ENCODE assay signal across 7 mouse cellular contexts in the genomic region with DNA sequence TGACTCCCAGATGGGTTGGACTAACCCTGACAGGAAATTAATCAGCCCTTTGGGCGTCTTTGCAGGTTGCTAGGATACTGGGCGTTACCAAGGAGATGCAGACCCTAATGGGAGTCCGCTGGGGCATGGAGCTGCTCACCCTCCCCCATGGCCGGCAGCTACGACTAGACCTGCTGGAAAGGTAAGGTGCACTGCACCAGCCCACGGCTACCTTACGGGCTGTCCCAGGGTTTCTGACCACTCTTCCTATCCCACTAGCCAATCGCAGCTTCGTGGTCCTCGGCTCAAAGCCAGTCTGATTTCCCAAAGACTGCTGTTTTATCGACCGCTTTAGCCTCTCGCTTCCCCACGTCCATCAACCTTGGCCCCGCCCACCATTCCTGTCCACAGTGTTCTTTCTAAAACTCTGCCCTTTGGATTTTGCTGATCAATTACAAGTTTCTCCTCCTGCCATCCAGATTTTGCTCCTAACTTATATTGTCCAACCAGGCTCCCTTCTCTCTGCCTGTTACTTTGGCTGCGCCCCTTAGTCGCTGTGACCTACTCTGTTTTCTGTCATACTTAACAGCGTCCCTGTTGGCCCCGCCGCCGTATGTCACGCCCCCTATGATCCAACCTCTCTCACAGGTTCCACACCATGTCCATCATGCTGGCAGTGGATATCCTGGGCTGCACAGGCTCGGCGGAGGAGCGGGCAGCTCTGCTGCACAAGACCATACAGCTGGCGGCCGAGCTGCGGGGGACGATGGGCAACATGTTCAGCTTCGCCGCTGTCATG. TPM values are rescaled to one million over a fixed set of nuclear protein-coding genes. Genes with fewer than 3 reads are reported as not detected.
A peak's percentile ranks its signal among the peaks of the same experiment; 100 is the strongest.
DNase-seq lines count a peak whose midpoint lies in the region; ATAC-seq and TF ChIP-seq lines count a peak whose summit lies in the region.

No protein-coding gene starts in this region.

- no peaks in the 10 kb centered on the region for H3K9me3 ChIP-seq in forebrain, embryonic 16.5 days (ENCODE audit: control insufficient read depth, low read length)
- no peaks in the 10 kb centered on the region for H3K9me3 ChIP-seq in lung, embryonic 14.5 days (ENCODE audit: low read depth, low read length)

- peak; percentile 71 for ATAC-seq in forebrain, embryonic 16.5 days
- ATAC-seq in lung, embryonic 14.5 days (ENCODE audit: insufficient read depth): peak; percentile 91

- H3K27me3 ChIP-seq in forebrain, embryonic 16.5 days (replicated peaks; ENCODE audit: control insufficient read depth, insufficient read depth, low read length): no peaks in the 10 kb centered on the region
- no peaks in the 10 kb centered on the region for H3K27me3 ChIP-seq in lung, embryonic 14.5 days (ENCODE audit: insufficient read depth, low read length)

- no peaks in the 10 kb centered on the region for H3K4me1 ChIP-seq in brown adipose tissue, adult 24 weeks (ENCODE audit: control insufficient read depth, insufficient read depth, insufficient read length, low read length)
- peaks cover 8% of the 10 kb centered on the region for H3K4me1 ChIP-seq in forebrain, embryonic 16.5 days (replicated peaks; ENCODE audit: control insufficient read depth, insufficient read depth, low read length)
- H3K4me1 ChIP-seq in lung, embryonic 14.5 days (ENCODE audit: insufficient read depth): no peaks in the 10 kb centered on the region

- DNase-seq in kidney, adult 8-10 months: peak; percentile 86 to 88
- DNase-seq in lung, embryonic 14.5 days: peak; percentile 75
- peak; percentile 70 for DNase-seq in retina, postnatal 7 days (ENCODE audit: low read depth, low spot score)
- no peak for DNase-seq in frontal cortex, postnatal 14 days (ENCODE audit: low spot score in 2 of 2)
- no peak for DNase-seq in spleen, postnatal 36 days (ENCODE audit: low spot score in 2 of 2)

- no peak for TF ChIP-seq CTCF in lung, embryonic 14.5 days (IDR thresholded peaks at IDR 0.05; ENCODE audit: low read depth)

- H3K27ac ChIP-seq in brown adipose tissue, adult 24 weeks (replicated peaks; ENCODE audit: low read depth, low read length): no peak overlapping the region
- no peak overlapping the region; the same call in 1 of the 2 replicates for H3K27ac ChIP-seq in forebrain, embryonic 16.5 days (ENCODE audit: low read length)
- H3K27ac ChIP-seq in lung, embryonic 14.5 days (ENCODE audit: low read depth): no peak overlapping the region

- peak overlapping the region; percentile 48 for H3K4me2 ChIP-seq in forebrain, embryonic 16.5 days (ENCODE audit: low read length)
- peak overlapping the region; percentile 60 for H3K4me2 ChIP-seq in lung, embryonic 14.5 days

- 4% methylated on average over 31 of the region's 31 CpGs for WGBS in forebrain, embryonic 16.5 days
- WGBS in lung, embryonic 14.5 days: 15% methylated on average over 31 of the region's 31 CpGs

- H3K9ac ChIP-seq in forebrain, embryonic 16.5 days (replicated peaks; ENCODE audit: low read depth, low read length): peak overlapping the region; percentile 30; the same call in 1 of the 2 replicates
- H3K9ac ChIP-seq in lung, embryonic 14.5 days: peak overlapping the region; percentile 44

- peaks cover 18% of the 10 kb centered on the region; the same call in 1 of the 2 replicates for H3K36me3 ChIP-seq in forebrain, embryonic 16.5 days (ENCODE audit: control insufficient read depth, insufficient read depth)
- peaks cover 67% of the 10 kb centered on the region; the same call in 1 of the 2 replicates for H3K36me3 ChIP-seq in lung, embryonic 14.5 days (ENCODE audit: insufficient read depth)

- peak overlapping the region; percentile 37 for H3K4me3 ChIP-seq in brown adipose tissue, adult 24 weeks (ENCODE audit: insufficient read depth, low read depth, low read length)
- H3K4me3 ChIP-seq in forebrain, embryonic 16.5 days (replicated peaks; ENCODE audit: low read length): peak overlapping the region; percentile 18
- H3K4me3 ChIP-seq in lung, embryonic 14.5 days (ENCODE audit: low read depth, low read length): peak overlapping the region; percentile 34

RNA-seq across cellular contexts. Expression of a gene that starts 6.0 kb away (rescaled TPM):
- 16.8 and 17.6 TPM in 2 replicates for polyA plus RNA-seq in brown adipose tissue, adult 24 weeks (2012; ENCODE audit: insufficient read depth, insufficient read length, missing spikeins)
- 62.1 and 65.4 TPM in 2 replicates for polyA plus RNA-seq in forebrain, embryonic 16.5 days (2015; fragmentation: Nextera tagmentation; extraction: Ambion mirVana)
- polyA plus RNA-seq in lung, embryonic 14.5 days (2014; fragmentation: Nextera tagmentation; extraction: Ambion mirVana): 66.2 and 71.0 TPM in 2 replicates

RNA-seq across cellular contexts. Expression of a gene that starts 10.3 kb away (rescaled TPM):
- not detected in 2 replicates for polyA plus RNA-seq in brown adipose tissue, adult 24 weeks (2012; ENCODE audit: insufficient read depth, insufficient read length, missing spikeins)
- 2.8 and 3.5 TPM in 2 replicates for polyA plus RNA-seq in forebrain, embryonic 16.5 days (2015; fragmentation: Nextera tagmentation; extraction: Ambion mirVana)
- polyA plus RNA-seq in lung, embryonic 14.5 days (2014; fragmentation: Nextera tagmentation; extraction: Ambion mirVana): 0.20 TPM in 1 of 2 replicates, not detected in the other

RNA-seq across cellular contexts. Expression of a gene that starts 24.4 kb away (rescaled TPM):
- not detected in 2 replicates for polyA plus RNA-seq in brown adipose tissue, adult 24 weeks (2012; ENCODE audit: insufficient read depth, insufficient read length, missing spikeins)
- polyA plus RNA-seq in forebrain, embryonic 16.5 days (2015; fragmentation: Nextera tagmentation; extraction: Ambion mirVana): 0.41 and 0.62 TPM in 2 replicates
- 0.15 and 0.33 TPM in 2 replicates for polyA plus RNA-seq in lung, embryonic 14.5 days (2014; fragmentation: Nextera tagmentation; extraction: Ambion mirVana)

RNA-seq across cellular contexts. Expression of a gene that starts 24.5 kb away (rescaled TPM):
- polyA plus RNA-seq in brown adipose tissue, adult 24 weeks (2012; ENCODE audit: insufficient read depth, insufficient read length, missing spikeins): 1.1 and 3.5 TPM in 2 replicates
- 5.4 and 6.9 TPM in 2 replicates for polyA plus RNA-seq in forebrain, embryonic 16.5 days (2015; fragmentation: Nextera tagmentation; extraction: Ambion mirVana)
- polyA plus RNA-seq in lung, embryonic 14.5 days (2014; fragmentation: Nextera tagmentation; extraction: Ambion mirVana): 2.7 and 4.4 TPM in 2 replicates

RNA-seq across cellular contexts. Expression of a gene that starts 30.2 kb away (rescaled TPM):
- 4.4 and 6.3 TPM in 2 replicates for polyA plus RNA-seq in brown adipose tissue, adult 24 weeks (2012; ENCODE audit: insufficient read depth, insufficient read length, missing spikeins)
- polyA plus RNA-seq in forebrain, embryonic 16.5 days (2015; fragmentation: Nextera tagmentation; extraction: Ambion mirVana): 41.9 and 43.0 TPM in 2 replicates
- polyA plus RNA-seq in lung, embryonic 14.5 days (2014; fragmentation: Nextera tagmentation; extraction: Ambion mirVana): 37.6 and 38.8 TPM in 2 replicates

Comparison
In these comparisons a context has a peak if more than half of its experiments do, and no peak if none do; other contexts are left out.
1. DNase-seq: peak in kidney, adult 8-10 months (2 of 2), lung, embryonic 14.5 days (single experiment) and retina, postnatal 7 days (single experiment); none in frontal cortex, postnatal 14 days (0 of 2) and spleen, postnatal 36 days (0 of 2).
2. Peak in every context shown above with its lines, with median percentiles within 50 percentile points of each other: H3K4me3 ChIP-seq.